Mouse (Mus musculus): ENCODE measurements at regions not wholly inside any gene's neighbourhood (a gene's known extent, or its start where the extent isn't known, plus 50 kb on each side); places are given as distances from the start of the nearest gene placed in this dataset.

- no peak for TF ChIP-seq EP300 (IDR thresholded peaks at IDR 0.05; ENCODE audit: low read depth)
- TF ChIP-seq CTCF (IDR thresholded peaks at IDR 0.05; ENCODE audit: low read depth) = no peak
Observed at GRCm38 (mm10) chr5:68635400-68635799, 603.8 kb downstream of the Grxcr1 start.
